Mouse (Mus musculus) cerebellum, postnatal 25 days (tissue): ENCODE data around the gene Kcna2.

Source experiments
- DNase-seq, 2 experiments: peaks; one replicate each; pipeline ENCODE4 v3.0.0; 2021; ENCODE audit warnings: mixed read lengths in 2 of 2

The Kcna2 gene

DNA sequence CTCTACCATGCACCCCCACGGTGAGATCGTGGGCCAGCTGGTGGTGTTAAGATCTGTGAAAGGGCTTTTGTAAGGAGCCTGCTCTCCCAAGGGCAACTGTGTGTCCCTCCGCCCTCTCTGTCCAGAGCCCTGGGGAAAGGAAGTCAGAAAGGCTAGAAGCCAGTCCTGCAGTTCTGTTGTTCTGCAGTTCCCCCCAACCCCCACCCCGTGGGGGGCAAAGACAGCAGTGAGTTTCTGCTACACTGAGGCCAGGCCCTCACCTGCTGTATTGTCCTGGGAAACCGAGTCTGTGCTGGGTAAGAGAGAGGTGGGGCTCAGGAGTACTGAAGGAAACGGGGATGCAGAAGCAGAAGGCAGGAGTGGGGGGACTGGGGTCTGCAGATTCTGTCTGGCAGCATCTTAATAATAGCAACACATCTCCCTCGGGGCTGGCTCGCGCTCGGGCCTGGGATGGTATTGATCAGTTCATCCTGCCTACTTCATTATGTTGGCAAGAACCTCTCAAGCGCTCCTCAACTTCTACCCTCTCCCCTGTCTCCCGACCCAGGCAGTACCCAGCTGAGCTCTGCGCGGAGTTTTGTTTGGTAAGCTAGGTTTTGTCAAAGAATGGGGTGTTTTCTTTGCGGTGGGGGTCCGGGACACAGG lies at the start of gene Kcna2:
Gene Kcna2 (plus strand): TSS at position 336 of the 645 bp plus-strand sequence.
- DNase-seq: peak in 1 of 2 experiments; percentile 65

DNA sequence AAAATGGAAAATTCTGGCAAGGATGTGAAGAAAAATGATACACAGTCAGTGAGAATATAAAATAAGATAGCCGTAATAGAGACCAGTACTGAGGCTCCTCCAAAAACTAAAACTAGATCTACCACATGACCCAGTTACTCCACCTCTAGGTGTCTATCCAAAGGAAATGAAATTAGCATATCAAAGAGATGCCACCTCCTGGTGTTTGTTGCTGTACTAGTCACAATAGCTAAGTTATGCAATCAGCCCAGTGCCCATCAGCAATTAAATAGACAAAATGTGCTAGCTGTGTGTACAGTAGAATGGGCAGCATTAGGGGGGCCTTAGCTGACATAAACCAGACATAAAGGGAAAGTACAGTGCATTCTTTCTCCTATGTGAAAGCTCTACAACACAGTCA lies 39.5 kb upstream of the Kcna2 start:
- DNase-seq: no peak

DNA sequence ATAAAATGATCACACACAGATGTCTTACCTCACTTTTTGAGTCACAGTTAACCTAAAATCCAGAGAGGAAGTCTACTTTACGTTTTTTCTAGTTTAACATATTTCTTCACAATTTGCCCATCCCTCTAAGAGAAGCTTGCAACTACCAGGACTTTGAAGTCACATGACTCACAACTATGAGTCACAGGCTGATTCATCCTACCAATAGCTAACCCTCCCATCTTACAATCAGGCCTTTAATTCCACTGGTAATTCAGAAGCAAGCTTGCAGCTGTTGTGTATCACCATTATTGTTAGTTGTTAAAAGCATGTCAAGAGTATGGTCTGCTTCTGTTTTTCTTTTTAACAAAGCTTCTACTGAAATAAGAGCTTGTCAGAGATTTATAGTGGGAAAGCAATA lies 38.2 kb upstream of the Kcna2 start:
- no peak for DNase-seq

DNA sequence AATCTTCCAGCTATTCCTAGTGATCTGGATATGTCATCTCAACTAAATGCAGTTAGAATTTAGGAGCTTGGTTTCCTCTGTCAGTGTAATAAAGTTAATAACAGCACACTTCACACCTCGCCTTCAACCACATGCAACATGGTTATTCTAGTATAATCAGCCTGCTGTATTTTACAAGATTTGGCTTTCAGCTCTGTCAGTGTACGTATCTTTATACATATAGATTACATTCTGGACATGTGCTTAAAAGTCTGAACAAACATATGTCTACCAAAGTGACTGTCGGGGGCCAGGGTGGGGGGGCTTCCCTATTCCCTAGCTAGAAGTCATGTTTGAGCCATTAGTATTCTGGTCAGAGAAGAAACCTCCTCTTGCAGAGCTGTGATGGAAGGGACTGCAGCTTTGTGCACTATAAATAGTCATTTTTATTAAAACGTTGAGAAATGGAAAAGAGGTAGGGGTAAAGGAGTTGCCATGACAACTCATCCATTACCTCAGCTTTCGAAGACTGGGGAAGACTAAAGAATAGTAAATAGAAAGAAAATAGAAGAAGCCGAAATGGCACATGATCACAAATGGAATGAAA lies 35.3 kb upstream of the Kcna2 start:
- DNase-seq: no peak

DNA sequence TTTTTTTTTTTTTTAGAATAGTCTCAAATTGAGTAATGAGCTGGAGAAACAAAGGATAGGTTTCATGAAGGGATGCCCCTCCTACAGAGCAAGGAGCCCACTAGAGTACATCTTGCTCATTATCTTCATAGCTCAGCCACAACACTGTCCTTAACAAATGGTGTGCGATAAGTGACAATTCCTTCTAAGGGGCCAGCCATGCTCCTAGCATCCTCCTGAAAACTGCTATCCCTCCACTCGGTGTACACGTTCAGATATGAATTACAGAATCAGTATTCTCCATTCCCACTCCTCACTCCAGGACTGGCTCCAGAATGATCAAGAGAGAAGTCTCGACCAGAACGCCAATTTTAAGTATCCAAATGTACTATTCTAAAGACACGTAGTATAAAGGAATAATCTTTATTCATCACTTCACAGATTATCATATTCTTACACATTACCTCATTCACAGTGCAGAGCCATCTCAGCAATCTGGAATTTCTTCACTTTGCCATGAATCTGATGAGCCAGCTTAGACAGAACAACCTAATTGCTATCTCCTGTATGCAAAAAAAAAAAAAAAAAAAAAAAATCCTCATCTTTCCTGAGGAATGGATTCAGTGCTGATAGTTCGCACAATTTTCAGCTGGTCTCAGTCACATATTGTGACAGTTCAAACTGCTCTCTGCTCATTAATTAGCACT lies 34.6 kb upstream of the Kcna2 start:
- DNase-seq: no peak

DNA sequence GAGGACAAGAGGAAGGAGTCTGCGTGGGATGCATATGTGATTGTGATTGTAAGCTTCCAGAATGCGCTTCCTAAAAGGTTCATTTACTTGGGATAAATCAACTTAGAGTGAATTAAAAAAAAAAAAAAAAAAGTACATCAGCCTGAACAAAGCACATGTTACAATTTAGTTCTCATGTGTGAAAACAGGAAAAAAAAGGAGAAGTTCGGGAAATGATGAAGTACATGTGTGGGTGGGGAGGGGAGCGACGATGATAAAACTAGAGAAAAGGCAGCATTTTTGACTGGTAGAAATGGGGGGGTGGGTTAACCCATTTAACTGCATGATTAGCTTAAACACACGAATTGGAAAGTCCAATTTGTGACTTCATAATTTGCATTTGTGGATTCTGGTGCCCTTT lies 33.7 kb upstream of the Kcna2 start:
- no peak for DNase-seq

DNA sequence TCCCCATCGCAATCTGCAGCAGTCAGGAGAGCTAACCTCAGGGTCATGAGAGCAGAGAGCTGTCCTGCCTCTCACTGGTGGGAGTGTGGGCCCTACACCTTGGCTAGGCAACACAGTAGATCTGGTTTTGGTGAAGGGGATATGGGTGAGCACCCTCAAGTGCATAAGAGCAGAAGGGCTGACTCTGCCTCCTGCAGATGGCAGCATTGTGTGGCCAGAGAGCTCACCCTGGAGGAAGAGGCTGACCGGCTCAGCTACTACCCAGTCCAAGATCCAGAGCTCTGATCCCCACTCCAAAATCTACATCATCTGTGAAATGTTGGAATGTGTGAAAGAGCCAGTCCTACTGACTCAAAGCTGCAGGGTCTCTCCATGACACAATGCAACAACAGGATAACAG lies 27.1 kb upstream of the Kcna2 start:
- no peak for DNase-seq

DNA sequence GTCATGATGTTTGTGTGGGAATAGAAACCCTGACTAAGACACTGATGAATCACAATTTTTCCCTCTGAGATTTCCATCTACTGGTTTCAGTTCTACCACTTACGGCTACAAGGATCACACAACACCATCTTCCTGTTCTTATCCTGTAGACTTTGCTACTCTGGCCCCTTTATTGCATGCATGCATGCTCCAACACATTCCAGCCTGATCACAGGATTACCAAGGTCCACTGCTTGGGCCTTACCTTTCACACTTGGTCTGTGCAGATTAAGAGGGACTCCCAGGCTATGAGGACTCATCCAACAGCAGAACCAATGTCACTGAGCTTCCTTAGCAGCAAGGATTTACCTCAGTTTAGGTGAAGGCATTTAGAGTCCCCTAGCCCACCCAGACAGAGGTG lies 25.2 kb upstream of the Kcna2 start:
- no peak for DNase-seq

DNA sequence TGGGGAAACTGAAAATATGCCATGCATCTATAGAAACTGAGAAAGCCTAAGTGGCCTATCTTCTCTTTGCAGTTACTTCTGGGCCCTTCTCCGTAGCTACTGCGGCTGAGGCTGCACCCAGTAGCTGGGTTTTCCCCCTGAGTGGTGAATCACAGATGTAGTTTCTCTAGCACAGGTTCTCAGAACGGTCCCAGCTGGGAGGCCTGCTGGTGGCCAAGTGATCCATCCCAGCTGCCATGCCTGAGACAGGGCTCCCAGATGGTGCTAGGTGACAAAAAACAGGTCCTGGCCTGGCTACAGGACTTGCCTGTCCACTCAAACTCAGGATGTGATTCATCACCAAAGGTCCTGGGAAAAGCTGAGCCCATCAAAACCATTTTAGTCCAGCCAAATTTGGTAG lies 24.3 kb upstream of the Kcna2 start:
- no peak for DNase-seq

DNA sequence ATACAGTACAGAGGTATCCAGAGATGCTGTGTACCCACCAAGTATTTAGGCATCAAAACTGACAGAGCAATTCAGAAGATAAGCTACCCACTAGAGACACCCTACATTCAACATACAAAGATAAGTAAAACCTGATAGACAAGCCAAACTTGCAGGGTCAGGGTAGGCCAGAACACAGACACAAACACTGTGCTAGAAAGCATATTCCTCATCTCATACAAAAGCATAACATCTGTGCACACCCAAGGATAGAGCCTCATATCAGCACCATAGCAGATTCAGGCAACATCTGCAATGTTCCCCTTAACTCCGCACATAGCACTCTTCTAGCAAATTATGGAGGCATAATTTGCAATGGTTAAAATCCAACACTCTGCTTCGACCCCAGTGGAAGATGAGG lies 23.8 kb upstream of the Kcna2 start:
- DNase-seq: no peak

DNA sequence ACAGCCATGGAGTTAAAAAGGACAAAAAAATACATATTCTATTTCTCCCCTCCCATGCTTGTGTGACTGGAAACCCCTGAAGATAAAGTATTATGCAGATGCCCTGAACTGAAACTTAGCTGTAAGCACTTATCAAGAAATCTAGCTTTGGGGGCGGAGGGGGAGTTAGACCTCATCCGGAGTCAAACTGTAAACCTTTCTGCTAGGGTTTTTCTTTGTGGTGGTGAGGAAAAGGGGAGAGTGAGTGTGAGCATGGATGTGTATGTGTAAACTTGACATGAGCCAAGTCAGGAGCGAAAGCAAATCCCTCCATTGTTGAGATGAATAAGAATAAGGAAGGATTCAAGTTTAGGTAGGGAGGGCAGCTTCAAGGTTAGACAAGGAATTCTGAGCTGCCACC lies 20.1 kb upstream of the Kcna2 start:
- no peak for DNase-seq

DNA sequence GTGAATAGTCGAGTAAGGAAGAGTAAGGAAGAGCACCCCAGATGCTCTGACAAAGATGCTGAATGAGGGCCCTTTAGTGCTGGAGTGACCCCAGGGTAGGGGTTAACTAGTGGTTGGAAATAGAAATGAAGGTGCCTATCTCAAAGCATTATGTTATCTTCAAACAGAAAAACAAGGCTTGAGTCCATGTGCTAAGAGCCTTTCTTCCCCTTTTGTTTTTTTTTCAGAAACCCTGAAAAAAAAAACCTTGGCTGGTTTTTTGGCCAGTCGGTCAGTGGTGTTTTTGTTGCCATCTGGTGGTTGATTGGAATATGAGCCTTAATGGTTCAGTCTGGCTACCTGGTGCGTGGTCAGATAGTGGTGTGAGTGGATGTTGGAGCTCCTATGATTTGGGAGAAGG lies 19.7 kb upstream of the Kcna2 start:
- peak; percentile 11 to 52 for DNase-seq

DNA sequence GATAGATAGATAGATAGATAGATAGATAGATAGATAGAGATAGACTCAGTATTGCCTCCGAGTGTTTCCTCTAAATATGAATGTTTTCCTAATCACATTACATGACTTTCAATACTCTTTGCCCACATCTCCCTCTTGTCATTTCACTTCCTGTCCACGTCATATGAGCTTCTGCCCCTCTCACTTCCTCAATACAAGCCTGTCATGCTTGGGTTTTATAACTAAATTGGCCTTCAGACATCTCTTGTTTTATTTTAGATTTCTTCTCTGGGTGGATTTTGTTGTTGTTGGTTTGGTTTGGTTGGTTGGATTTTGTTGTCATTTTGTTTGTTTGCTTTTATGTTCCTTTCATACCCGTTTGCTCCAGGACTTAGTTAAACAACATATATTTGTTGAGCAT lies 16.4 kb upstream of the Kcna2 start:
- DNase-seq: no peak

DNA sequence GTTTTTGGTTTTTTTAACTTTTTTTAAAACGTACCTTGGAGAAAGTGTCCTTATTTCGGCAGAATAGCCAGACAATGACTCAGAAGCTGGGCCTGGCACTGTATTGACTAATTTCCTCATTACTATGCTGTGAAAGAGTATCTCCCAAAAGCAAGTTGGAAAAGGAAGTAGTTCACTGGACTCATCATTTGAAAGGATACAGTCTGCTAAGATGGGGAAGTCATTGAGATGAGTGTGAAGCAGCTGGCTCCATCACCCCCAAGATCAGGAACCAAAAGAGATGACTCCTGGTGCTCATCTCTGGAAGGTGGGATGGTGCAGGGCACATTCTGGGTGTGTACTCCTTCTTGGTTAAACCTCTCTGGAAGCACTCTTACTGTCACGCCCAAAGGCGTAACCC lies 13.5 kb upstream of the Kcna2 start:
- no peak for DNase-seq

DNA sequence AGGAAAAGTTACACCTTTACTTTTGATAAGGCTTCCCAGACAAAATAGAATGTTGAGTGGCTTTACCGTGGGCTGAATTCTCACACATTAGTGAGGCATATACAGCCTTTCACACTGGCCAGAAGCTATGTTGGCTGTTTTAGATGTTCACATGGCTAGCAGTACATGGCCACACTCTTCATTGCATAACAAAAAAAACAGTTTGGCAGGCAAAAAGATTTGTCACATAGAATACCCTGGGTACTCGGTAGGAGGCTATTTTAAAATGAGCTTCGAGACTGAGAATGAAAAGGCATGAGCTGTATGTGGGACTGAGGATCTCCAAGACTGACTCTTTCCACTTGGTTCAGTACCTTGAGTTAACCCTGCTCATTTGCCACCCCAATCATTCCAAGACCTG lies 12.1 kb upstream of the Kcna2 start:
- no peak for DNase-seq

DNA sequence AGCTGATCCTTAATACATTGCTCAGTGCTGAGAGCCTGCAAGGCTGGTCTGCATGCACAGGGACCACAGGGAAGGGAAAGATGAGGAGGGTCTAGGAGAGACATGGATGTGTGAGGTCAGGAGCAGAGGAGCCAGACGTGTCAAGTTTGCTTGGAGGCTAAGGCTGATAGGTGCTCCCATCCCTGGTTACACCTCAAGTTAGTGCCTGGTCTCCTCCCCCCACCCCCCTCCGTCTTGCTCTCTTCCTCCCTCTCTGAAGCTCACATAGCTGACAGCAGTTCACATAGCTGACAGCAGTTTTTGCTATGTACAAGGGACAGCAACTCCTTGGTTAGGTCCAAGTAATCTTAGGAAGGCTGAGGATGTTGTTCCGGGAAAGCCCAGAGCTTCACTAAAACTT lies 11.5 kb upstream of the Kcna2 start:
- DNase-seq: peak in 1 of 2 experiments; percentile 6

DNA sequence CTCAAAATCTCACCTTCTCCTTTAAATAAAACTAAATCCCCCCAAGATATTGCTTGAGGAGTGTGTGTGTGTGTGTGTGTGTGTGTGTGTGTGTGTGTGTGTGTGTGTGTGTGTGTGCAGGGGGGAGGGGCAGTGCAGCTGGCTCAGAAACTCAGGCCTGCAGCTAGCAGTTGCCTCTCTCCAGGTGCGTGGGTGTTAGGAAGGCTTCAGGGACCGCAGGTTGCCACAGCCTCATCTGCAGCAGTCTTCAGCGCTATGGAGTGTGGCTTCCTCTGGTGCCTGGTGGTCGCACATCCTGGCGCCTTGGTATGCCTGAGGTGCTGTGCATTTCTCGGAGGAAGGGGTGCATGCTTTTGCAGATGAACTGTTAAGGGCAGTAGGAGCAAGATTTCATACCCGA lies 10.9 kb upstream of the Kcna2 start:
- DNase-seq: peak in 1 of 2 experiments; percentile 37

DNA sequence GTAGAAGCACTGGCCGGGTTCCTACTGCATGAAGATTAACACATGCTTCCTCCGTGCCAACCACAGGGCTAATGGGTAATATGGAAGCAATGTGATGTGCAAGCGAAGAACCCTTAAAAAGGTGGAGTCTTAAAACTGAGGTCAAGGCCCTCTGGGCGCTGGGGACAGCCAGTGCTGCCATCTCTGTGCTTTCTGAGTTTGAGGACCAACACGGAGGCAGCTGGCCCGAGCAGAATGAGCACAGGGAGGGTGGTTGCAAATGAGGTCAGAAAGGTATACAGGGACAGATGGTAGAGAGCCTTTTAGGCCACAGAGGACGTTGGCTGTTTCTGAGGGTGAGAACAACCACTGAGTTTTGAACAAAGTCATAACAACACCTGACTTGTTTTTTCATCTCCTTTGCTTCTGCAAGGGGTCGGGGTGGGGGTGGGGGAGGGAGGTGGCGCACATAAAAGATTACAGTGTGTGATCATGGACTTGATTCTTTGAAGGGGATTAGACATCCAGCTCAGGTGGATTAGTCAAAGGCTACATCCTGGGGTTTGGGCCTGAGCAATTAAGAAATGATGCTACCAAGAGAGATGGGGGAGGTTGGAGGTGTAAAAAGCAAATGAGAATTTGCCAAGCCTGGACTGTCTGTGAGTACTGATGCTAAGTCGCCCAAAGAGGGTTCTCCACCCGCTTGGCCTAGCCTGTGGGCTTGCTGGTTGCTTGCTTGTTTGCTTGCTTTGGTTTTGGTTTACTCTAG lies 10.4 kb upstream of the Kcna2 start:
- DNase-seq: peak; percentile 67 to 73

DNA sequence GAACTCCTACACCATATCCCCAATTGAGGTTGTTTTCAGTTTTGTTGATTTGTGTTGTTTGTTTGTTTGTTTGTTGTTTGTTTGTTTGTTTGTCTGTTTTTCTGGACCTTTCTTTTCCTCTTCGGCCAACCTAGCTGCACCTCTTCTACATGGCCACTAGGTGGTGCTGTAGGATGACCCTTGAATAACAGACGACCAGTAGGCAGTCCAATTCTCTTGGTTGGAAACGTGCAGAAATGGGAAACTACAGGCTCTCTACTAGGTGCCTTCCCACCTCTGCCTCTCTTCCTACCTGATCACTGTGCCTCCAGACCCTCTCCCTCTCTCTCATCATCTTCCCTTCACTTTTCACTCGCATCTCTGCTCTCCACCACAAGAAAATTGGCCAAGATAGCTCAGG lies 6.9 kb upstream of the Kcna2 start:
- DNase-seq: peak; percentile 69 to 76

DNA sequence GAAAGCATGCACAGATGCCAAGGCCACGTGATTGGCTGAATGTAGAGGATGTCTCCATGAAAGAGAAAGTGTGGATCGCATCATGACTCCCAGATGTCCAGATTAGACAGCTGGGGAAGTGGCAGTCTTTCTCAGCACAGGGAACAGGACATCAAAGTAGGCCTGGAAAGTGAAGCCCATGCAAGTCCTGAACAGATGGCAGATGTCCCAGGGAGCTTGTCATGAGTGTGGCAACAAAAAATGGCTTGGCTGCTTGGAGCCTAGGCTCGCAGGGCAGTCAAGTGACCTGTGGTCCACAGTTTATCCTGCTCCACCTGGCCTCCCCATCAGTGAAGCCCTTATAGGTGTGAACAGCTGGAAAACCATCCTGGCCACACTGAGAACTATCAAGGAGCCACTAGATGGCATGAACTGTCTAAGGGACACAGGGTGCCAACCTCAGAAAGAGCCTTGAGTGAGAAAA lies 4.6 kb upstream of the Kcna2 start:
- DNase-seq: peak; percentile 61

DNA sequence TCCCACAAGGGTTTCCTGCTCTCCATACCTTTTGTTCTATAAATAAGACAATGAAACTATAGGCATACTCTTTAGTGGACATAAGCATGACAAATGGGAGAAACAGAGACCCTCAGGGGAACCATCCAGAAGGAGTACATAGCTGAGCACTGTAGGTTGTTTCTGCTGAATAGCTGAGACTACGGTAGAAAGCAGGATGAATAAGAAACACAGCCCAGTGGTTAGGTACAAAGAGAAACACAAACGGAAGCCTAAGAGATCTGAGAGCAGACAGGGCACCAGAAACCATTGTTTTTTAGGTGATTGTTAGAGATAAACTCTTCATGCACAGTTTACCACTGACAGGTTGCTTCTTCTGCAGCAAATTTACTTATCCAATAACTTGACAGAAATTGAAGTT lies 1.1 kb upstream of the Kcna2 start:
- DNase-seq: no peak

DNA sequence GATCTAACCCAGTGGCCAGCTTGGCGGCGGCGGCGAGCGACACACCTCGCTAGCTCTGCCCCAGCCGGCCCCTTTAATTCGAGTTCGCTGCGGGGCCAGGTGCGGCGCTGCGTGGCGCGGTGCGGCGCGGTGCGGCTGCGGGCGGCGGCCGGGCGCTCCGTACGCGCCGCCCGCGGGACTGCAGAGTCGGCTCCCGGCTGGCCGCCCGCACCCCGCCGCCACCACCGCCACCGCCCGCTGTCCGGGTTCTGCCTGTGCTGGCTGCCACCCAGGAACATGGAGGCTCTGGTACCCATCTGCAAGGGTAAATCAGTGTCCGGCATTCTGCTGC lies 475 bp downstream of the Kcna2 start:
- DNase-seq: peak; percentile 92

DNA sequence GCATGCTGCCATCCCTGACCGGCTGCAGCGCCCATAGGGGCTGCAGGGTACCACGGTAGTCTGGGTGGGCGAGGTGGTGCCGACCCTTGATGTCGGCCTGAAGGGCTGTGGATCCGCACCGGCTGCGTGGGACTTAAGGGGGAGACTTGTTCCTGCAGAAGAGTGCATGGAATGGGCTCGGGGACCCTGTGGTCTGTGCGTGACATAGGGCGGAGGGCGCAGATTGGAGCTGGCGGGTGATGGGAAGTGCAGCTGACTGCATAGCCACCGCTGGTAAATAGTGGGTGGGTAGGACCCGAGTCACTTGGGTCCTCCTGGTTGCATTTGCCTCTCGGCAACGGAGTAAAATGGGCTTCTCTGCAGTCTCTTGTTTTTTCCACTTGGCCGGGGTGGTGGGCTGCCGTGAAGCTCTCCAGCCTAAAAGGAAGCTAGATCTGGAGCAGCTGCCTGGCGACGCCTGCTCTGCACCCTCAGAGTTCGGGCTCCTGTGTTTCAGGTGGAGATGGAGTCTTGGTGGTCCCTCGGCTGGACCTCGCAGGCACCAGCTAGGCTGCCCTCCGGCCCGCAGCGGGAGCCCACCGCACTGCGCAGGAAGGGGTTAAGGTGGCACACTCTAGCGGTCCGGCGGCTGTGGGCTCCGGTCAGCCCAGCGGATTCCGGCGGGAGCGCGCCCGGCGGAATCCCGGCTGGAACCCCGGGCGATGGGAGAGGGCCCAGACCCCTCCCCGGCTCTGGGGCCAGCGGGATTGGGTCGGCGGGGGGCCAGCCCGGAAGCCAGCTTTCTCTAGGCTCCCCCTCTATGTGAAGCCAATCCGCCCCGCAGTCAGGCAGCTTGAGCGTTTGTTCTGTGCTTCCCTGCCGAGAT lies 1.1 kb downstream of the Kcna2 start:
- DNase-seq: peak; percentile 77 to 82
